Mouse (Mus musculus): ENCODE results near the gene Lrrc74a.

DNA sequence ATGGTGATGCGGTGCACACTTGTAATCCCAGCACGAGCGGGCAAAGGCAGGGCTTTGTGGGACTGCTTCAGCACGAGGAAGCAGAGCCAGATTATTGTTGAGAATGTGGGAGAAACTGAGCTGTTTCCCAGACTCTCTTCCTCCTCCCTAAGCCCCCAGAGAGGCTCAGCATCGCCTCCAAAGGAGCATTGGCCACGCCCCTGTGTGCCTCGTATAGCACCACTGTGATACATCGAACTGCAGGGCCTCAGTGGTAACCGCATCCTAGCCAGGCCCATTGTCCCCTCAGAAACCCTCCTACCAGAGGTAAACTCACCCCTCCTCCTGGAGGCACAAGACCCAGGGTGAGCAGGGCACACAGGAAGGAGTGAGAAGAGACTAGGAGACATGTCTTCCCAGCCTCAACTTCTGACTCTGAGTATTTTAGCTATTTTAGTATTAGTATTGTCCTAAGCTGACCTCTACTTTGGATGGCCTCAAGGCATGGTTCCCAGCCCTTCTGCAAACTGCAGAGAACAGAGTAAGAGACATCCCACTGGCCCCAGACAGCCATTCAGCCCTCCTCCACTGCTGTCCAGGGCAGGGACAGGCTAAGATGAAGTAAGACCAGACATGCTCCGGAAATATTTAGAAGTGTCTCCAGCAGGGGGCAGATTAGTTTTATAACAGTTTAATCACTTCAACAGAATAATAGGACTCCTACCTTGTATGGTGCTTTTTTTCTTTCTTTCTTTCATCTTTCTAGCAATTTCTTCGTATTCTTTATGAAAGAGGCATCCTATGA, 45.2 kb downstream of the Lrrc74a start:
- TF ChIP-seq CTCF (IDR thresholded peaks at IDR 0.05; ENCODE audit: borderline replicate concordance, control insufficient read depth, extremely low read depth, insufficient read depth, low read length, poor library complexity) (no peak), POLR2A (IDR thresholded peaks at IDR 0.05; ENCODE audit: control insufficient read depth, extremely low read depth, insufficient read depth, low read length, poor library complexity) (no peak)
